Mouse (Mus musculus) small intestine, adult 2 months (tissue): Measurements from ENCODE around the gene Bicral.

Experiments
- CTCF ChIP-seq: fragments of 200-500 bp; IDR thresholded peaks from 2 replicates; pipeline ENCODE4 v1.5.1; 2012; ENCODE audit warnings: low read depth, mild to moderate bottlenecking, control low read depth, inconsistent platforms, low read length, moderate library complexity, mixed read lengths; ENCODE audit not compliant: insufficient replicate concordance, insufficient read length; ENCODE audit errors: extremely low read depth
- POLR2A ChIP-seq: fragments of 200-500 bp; IDR thresholded peaks from 2 replicates; pipeline ENCODE4 v1.6.1; 2012; ENCODE audit warnings: low read depth, mild to moderate bottlenecking, control low read depth, inconsistent platforms, low read length, moderate library complexity

DNA sequence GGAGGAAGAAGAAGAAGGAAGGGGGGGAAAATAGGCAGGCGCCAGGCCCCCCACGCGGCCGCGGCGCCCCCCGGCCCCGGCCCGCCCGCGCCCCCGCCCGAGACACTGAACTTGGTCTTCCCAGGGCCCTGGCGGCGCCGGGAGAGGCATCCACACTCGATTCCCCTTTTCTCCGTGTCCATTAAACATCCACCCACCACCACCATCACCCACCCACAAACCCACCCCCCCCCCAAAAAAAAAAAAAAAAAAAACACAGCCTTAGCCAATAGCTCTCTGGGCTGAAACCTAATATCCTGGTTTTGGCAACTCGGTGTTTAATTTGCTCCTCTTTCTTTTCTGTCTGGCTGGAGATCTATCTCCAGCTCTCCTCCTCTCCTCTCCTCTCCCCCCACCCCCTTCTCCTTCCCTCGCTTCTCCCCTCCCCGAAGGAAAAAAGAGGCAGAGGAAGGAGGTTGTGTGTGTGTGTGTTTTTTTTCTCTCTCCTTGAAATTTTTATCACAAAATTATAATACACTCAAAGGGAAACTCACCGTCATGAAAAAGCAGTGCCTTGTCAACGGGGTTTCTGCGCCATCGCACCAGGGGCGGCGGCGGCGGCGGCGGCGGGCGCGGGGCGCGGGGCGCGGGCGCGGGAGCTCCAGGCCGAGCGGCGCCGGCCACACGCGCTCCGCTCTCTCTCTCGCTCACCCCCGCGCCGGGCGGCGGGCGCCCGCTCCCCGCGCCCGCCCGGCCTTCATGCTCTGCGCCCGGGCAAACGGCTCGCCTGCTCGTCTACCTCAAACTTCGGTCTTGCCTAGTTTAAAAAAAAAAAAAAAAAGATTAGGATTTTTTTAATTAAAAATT is at the start of gene Bicral:
- TF ChIP-seq POLR2A (no peak), CTCF (no peak)
